Mouse (Mus musculus): ENCODE results near the gene Serpinc1.
"Not testable (repeated sequence)": the region's sequence is repeated elsewhere in the genome, so short reads cannot be mapped to it uniquely, and the experiment has no call there.

The Serpinc1 gene

DNA sequence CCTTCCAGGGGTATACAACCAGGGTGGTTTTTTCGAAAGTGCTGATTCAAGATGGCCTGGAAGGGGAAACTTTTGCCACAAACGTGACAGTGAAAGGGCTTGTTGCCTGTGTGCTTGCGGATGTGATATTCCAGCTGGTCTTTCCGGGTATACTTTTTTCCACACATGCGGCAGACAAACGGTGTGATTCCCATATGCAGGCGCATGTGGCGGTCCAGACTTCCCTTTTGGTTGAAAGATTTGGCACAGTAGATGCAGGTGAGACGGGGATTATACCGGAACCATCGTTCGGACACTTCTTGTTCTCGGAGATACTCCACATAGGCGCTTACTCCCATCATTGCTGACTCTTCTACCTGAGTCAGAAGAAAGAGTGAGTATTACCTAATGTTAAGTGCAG, 41.7 kb downstream of the Serpinc1 start:
- no peak for DNase-seq (ENCODE audit: low spot score in 2 of 2)

DNA sequence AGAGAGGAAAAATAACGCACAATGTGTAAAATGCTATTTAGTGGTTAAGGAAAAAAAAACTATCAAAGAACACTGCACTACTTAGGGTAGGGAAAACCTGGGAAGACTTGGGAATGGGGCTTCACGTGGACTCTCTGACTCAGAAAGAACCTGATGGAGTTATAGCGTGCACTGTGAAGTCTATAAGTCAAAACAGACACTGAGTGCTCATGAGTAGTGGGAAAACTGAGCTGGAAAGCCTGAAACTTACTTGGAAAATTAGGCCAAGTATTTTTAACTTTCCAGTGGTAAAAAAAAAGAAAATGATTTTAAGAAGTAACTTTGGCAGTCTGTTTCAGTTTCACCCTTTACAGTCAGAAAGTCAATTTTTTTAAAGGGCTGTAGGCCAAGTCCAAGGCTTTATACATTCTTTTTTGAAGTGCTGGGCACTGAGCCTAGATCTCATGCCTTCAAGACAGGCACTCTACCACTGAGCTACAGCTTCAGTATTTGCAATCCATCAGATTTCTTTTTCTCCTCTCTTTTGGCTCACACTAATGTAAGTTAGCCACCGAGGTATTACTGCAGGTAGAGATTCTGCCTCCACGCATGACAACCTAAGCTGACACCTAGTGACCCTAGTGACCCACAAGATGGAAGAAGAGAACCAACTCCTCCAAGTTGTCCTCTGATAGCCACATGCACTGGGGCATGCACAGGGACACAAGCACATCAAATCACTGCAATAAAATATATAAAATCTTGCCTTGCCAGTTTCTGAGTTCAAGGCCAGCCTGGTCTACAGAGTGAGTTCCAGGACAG, 47.2 kb downstream of the Serpinc1 start:
- DNase-seq (ENCODE audit: low spot score in 2 of 2), result no peak

DNA sequence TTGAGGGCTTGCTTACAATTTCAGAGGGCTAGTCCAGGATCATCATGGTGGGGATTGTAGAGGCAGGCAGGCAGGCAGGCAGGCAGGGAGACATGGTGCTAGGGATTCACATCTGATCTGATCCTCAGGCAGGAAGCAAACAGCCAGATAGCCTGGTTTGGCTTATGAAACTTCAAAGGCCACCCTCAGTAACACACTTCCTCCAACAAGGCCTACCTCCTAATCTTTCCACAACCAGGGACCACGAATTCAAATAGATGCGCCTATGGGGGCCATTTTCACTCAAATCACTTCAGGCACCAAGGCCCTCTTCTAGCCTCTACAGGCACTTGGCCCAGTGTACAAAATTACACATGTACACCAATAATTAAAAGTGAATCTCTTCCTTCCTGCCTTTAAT, 48.8 kb downstream of the Serpinc1 start:
- no peak for DNase-seq (ENCODE audit: low spot score in 2 of 2)

DNA sequence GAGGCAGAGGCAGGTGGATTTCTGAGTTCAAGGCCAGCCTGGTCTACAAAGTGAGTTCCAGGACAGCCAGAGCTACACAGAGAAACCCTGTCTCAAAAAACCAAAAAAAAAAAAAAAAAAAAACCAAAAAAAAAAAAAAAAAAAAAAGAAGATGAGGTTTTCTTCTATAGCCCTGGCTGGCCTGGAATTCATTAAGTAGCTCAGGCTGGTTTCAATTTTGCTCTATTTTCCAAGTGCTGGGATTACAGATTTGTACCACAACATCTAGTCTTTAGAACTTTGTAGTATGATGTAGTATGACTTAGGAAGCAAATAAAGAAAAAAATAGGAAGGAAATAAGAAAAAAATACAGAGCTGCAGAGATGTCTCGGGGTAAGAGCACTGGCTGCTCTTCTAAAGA, 50.0 kb downstream of the Serpinc1 start:
- not testable (repeated sequence) for DNase-seq (ENCODE audit: low spot score in 2 of 2)

DNA sequence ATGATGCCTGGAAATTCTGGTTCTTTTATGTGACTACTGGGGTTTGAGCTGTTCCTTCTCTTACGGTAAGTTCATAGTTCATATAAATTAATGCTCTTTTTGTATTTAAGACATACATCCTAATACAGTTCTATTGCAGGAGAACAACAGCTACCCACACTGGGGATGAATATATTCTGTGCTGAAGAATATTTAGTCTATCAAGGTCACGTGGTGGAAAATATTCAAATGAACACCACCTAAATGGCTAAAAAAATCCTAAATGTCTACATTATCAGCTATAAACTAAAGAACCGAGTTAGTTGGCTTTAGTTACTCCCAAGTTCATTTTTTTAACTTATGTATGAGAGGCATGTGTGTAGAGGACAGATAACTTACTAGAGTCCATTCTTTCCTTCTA, 51.7 kb downstream of the Serpinc1 start:
- no peak for DNase-seq (ENCODE audit: low spot score in 2 of 2)

DNA sequence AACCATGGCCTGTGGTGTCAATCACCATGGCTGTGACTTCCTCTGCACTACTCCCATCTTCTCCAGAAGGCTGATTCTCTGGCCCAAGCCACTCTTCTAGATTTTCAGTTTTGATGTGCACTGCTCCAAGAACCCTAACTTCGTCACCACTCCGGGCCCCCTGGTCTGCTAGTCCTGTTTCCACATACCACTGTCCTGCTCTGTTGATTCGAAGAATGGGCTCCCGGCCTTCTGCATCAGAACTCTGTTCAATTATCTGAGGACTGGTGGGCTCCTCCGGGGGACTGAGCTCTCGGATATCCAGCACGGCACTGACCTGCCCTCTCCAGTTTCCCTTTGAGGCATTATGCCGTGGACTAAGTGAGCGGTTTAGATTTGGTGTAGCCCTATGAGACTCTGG, 53.5 kb downstream of the Serpinc1 start:
- DNase-seq (ENCODE audit: low spot score in 2 of 2), result no peak

DNA sequence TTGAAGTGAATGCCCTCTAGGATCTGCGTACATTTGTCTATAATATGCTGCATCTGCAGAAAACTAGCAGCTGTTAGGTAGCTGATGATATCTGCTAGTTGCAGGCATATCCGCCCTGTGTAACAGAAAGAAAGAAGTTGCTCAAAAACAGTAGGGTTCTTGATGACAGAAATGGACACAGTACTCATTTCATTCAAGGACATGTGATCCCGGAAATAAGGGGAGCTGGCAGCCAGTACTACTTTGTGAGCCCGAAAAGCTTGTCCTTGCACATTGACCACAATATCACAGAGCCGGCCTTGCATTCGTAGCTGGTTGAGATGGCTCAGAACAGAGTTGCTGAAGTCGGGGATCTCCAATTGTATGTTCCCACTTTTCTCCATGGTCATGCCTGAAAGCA, 54.0 kb downstream of the Serpinc1 start:
- DNase-seq (ENCODE audit: low spot score in 2 of 2), result no peak

DNA sequence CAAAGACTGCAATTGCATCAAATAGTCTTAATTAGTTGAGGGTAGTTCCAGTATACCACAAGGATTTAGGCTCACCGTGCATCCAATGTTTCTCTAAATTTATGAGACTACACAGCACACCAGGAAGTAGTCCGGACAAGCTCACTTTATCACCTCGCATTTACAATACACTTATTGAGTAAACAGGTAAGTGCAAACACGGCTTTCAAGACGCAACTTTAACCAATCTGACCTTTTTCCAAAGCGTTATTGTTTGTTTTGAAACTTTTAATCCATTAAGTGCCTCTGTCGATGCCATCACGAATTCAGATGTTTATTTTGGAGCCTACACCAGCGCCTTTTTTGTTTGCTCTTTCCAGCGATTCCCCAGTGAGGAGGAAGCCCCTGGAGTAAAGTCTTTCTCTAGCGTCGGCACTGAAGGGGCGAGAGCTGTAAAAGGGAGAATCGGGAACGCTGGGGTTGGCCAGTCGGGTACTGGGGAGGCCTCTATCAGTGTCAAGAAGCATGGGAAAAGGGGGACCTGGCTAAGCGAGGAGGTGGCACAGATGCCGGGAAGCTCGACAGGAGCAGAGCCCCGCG, 55.6 kb downstream of the Serpinc1 start:
- no peak for DNase-seq (ENCODE audit: low spot score in 2 of 2)

DNA sequence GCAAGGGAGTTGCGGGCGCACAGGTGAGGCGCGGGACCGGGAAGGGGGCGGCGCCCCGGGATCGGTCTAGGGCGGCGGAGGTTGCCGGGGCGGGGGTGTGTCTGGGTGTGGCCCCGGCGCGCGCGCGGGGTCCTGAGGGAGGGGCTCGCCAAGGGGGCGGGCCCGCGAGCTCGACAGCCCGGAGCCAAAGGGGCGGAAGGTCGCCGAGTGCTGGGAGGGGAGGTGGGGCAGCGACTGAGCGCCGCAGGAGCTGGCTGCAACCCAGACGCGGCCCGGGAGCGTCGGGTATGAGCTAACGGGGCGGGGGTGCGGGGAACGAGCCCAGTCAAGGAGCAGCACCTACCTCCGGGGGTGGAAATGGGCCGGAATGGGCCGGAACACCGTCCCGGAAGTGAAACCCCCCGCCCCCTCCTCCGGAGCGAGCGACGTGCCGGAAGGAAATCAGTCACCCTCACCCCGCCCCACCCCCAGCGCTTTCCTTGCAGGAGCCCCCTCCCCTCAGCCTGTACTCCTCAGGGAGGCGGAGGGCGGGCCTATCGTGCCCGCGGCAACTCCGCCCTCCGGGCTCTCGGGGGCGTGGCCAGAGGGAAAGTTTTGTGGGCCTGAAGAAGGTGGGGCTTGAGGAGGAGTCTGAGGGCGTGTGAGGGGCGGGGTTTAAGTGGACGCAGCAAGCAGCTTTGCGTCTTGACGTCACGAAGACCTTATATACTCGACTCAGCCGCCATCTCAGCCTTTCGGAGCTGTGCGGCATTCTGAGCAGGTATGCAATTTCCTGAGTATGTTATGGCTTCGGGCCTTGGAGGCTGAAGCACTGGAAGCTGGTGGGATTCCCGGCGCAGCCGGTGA, 56.3 kb downstream of the Serpinc1 start, which contains the start of gene Zbtb37:
Gene Zbtb37, minus strand, starts transcription at position 415 of the 846 bp plus-strand sequence.
- peak; percentile 91 to 96 for DNase-seq (ENCODE audit: low spot score in 2 of 2)

DNA sequence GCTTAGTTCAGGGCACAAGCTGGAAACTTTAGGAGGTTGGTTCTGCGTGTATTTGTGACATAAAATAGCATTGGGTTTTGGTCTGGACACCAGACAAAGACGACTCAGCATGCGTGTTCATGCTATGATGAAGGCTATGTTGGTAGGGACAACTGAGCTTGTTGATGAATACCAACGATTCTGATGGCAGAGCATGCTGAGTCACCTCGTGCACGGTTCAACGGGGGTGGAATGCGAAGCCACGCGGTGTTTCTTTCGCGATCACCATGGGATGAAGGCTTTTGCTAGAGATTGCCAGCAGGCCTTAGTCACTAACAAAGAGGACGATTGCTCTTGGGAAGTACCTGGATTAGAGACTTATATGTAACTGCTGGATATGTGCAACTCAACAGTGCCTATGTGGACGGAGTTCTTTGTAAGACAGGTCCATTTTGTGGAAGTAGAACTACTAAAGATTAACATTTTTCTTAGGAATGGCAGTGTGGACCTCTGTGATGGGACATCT, 56.9 kb downstream of the Serpinc1 start:
- peak in 1 of 2 experiments; percentile 11 for DNase-seq (ENCODE audit: low spot score in 2 of 2)

DNA sequence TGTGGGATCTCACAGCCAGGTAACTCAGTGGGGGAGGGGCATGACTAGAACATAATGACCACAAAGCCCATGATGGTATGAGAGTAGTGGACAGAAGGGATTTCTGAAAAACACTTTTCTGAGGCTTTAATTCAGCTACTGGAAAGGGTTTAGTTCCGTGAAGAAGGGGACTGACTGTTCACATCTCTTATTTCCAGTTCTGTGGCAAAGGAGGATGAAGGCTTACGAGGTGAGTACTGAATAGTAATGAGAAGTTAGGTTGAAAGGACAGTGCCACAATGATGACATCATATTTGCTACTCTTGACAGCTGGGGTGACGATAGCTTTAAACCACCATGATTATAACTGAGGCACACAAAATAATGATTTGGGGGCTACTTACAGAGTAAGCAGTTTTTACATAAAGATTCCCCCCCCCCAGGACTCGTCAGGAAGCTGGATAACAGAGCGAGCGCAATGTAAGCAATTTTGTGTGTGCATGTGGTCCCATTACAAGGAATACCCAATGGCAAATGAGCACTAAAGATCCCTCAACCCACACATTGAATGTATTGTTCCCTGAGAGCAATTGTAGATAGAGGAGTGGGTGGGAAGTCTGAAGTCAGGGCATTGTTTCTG, 57.5 kb downstream of the Serpinc1 start:
- DNase-seq (ENCODE audit: low spot score in 2 of 2), result no peak

DNA sequence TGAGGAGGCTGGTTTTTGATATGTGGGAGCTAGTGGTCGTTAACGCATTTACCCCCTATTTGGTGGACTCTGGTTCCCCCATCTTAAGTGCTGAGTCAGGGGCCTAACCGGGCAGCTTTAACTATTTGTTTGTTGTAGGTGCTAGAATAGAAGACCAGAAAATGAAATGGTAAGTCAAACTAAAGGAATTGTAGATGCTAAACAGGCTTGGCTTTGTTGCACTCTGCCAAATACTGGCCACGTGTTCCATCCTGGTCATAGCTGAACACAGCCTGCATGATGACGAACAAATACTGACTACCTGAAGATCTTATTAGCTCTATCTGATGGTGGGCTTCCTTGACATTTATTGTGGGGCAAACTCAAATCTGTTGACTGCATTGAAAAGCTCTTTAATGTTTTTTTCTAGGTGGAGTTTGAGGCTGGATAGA, 58.0 kb downstream of the Serpinc1 start:
- DNase-seq (ENCODE audit: low spot score in 2 of 2), result no peak

DNA sequence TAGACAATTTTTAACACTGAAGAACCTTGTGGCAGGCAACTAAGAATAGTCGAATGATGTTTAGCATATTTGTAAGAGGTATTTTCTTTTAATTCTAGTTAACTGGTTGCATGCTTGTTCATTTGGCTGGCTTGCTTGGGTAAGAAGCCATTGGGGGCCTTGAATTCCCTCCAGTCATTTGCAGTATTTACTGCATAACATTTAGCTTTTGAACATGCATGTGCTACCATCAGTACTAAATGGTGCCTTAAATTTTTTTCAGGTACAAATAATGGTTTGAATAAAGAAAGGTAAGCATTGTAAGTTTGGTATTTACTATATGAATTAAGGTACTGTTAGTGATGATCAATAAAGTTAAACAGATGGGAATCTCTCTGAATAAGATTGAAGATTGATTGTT, 58.6 kb downstream of the Serpinc1 start:
- DNase-seq (ENCODE audit: low spot score in 2 of 2), result no peak

DNA sequence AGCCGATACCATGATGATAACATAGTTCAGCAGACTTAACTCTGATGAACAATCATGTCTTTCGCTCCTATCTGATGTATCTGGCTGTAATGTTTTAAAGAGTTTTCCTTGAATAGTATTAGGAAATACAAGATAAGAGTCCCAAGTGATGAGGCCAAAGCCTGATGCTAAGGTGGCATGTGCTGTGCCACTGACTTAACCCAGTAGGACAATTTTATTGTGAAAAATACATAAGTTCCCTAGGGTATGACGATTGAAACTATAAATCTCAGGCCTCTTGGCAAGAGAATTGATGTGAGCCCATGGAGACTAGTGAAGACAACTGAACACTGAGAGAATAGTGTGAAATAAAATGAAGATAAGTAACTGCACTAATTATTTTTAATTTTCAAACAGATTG, 59.2 kb downstream of the Serpinc1 start:
- no peak for DNase-seq (ENCODE audit: low spot score in 2 of 2)

DNA sequence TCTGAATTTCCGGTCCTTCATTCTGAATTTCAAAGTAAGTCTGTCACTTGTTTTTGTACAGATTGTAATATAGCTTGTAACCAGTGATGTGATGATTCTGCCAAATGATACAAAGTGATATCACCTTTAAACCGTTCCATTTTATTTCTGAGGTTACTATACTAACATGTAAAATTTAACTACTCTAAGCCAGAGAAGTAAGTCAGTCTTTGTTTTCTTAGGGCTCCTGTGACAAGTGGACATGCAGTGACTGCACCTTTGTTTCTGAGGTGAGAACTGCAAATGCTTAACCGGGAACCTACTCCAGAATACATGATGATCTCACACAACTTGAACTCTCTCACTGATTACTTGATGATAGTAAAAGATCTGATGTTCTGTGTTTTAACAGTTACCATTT, 59.6 kb downstream of the Serpinc1 start:
- no peak for DNase-seq (ENCODE audit: low spot score in 2 of 2)

DNA sequence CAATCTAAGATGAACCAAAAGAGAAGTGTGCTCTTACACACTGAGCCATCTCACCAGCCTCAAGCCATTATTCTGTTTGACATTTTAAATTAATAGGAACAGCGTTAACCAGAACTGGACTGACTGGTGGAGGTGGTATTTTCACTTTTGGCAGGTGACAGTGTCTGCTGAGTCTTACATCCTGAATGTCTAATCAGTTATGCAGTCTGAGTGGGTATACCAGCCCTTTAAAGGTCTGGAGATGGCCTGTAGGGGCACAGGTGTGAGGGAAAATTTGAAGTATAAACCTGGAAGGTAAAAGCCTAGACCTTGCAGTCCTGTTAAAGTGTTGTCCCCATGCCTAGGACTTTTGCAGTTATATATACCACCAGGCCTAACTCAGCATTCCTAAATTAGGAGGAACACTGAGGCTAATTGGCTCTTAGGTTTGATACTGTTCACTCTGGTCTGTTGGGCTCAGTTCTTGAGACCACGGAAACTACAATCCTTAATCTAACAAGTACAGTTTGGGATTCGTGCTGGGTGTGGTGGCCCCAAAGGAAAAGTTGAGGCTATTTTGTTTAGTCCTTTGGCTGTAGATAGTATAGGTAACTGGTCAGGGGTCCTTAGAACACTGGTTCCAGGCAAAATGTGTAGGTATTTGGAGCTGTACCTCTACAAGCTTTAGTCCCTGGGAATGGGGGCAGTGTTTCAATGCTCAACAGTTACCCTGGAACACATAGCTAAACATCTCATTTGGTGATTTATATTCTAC, 60.8 kb downstream of the Serpinc1 start:
- no peak for DNase-seq (ENCODE audit: low spot score in 2 of 2)

DNA sequence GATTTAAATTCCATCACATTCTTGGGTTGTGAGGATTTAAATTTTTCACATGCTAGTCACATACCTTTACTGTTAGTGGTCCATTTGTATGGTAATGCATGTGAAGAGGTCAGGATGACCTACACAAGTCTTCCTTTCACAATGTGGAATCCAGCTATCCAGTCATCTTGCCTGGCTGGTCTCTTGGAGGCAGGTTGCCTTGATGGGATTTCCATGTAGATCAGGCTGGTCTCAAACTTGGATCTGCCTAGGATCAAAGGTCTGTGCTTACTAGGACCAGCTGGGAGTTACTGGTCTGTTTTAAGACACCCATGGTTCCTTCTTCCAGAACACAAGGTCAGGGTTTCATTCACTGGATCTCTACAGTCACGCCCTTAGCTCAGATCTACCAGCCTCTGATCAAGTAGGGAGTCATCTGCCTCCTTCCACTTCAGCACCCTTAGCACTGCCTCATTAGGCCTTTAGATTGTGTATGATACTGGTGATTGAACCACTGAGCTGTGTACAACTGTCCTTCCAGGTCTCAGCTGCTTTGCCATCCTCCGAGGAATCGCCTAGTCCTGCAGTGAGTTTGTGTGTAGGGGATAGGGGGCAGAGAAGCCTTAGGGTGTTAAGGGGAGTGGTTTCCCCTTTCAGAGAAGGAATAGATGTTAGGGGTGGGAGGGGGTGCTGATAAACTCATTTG, 61.5 kb downstream of the Serpinc1 start:
- DNase-seq (ENCODE audit: low spot score in 2 of 2), result no peak

DNA sequence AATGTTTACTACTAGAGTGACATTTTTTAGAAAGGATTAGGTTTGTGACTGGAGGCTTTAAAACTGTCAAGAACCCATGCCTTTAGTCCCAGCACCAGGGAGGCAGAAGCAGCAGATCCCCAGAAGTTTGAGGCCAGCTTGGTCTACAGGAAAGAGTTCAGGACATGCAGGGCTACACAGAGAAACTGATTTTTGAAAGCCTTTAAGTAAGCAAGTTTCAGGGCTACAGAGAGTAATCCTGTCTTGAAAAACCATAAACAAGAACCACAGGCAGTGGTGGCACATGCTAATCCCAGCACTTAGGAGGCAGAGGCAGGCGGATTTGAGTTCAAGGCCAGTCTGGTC, 62.0 kb downstream of the Serpinc1 start:
- no peak for DNase-seq (ENCODE audit: low spot score in 2 of 2)

DNA sequence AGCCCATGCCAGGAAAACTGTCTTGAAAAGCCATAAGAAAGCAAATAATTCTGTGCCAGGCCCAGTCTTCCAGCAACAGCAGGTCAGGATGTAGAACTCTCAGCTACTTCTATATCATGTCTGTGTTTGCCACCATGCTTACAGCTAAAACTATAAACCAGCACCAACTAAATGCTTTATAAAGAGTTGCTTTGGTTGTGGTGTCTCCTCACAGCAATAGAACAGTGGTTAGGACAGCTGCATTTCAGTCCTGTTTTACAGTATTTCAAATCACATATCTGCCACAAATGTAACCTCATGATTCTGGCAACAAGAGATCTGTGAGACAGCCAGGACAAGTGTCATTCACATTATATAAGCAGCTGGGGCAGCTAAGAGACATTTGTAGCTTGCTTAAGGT, 62.5 kb downstream of the Serpinc1 start:
- DNase-seq (ENCODE audit: low spot score in 2 of 2), result no peak

DNA sequence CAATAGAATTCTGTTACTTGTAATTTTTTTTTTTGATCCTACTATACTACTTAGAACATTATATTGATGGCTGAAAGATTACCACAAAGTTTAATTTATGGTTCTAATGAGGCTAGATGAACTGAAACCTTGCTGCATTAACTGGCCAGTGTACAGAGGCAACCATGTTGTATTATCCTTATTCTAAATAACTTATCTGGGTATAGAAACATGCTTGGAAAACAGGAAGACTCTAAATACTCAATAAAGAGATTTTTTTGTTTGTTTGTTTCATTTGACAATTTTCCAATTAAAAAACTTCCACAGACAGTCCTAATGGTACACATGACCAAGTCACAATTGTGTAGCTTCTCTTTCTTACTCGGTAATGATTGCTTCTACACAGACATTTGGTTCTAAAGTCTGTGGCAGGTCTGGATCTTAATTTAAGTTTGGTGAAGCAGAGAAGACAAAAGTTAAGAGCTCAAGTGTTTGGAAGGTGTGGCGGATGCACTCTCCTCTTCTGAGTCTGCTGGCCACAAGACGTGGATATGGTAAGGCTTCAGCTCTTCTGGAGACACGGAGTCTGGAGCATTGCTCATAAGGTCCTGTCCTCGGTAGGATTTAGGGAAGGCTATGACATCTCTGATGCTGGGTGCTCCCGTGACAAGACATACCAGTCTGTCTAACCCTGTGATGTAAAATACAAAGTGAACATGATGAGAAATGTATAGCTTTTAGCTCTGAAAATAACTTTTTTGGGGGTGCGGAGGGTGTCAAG, 63.1 kb downstream of the Serpinc1 start:
- no peak for DNase-seq (ENCODE audit: low spot score in 2 of 2)
